Mouse (Mus musculus): ENCODE data around the gene Ssx2ip. TPM values are rescaled to one million over a fixed set of nuclear protein-coding genes. Genes with fewer than 3 reads are reported as not detected.

Gene Ssx2ip
- total RNA-seq, 4 experiments from 2014 or later: 98.2 to 108 (median 102) TPM

Small RNAs within 50 kb of the gene (microRNA-seq; reads per million reads assigned to microRNA genes)
- gene Gm22901: 0 reads per million in 2 experiments

Other genes starting within 250 kb of the Ssx2ip start
- gene Lpar3, start 183.7 kb upstream of the Ssx2ip start, total RNA-seq (2022): under 1 TPM; 0.16 to 0.55 (median 0.42) TPM
- gene Ctbs, start 45.2 kb downstream of the Ssx2ip start, total RNA-seq (2022): 10 to 100 TPM in 1 of 4 experiments, 1 to 10 TPM in 3; 6.8 to 11.4 (median 9.0) TPM
- gene Spata1, start 95.1 kb downstream of the Ssx2ip start, total RNA-seq (2022): 1 to 10 TPM; 2.4 to 4.3 (median 2.6) TPM
- 10 to 100 TPM; 42.1 to 67.4 (median 54.4) TPM for gene Gng5, start 95.2 kb downstream of the Ssx2ip start, total RNA-seq (2022)
- gene Rpf1, start 116.8 kb downstream of the Ssx2ip start, total RNA-seq (2022): 10 to 100 TPM; 17.6 to 18.8 (median 18.3) TPM
- gene Uox, start 165.8 kb downstream of the Ssx2ip start, total RNA-seq (2022): under 1 TPM; 0.13 to 0.89 (median 0.24) TPM
- gene Dnase2b, start 211.0 kb downstream of the Ssx2ip start, total RNA-seq (2022): not detected
- under 1 TPM in 1 of 4 experiments, not detected in 3; 0.22 TPM for gene 4930503B20Rik, start 246.7 kb downstream of the Ssx2ip start, total RNA-seq (2022)

Measured in layer of hippocampus, adult 8-10 months (tissue).